Mouse (Mus musculus) midbrain, embryonic 13.5 days (tissue): ENCODE measurements at regions not wholly inside any gene's neighbourhood (a gene's known extent, or its start where the extent isn't known, plus 50 kb on each side); places are given as distances from the start of the nearest gene placed in this dataset.

ENCODE experiments used
- ATAC-seq: fragments of 200-750 bp; cut with Nextera tagmentation; 2 replicates; pipeline ENCODE4 v1.8.0; 2017; ENCODE audit warnings: mild to moderate bottlenecking, moderate TSS enrichment, moderate library complexity
- H3K27ac ChIP-seq: fragments of 300-500 bp; sonication (generic); 2 replicates; pipeline ENCODE4 v1.5.1; 2015; ENCODE audit warnings: inconsistent platforms, mild to moderate bottlenecking, moderate library complexity
- H3K27me3 ChIP-seq: fragments of 300-500 bp; sonication (generic); 2 replicates; pipeline ENCODE4 v1.6.1; 2015; ENCODE audit warnings: mild to moderate bottlenecking, inconsistent platforms
- H3K36me3 ChIP-seq: fragments of 300-500 bp; sonication (generic); 2 replicates; pipeline ENCODE4 v1.6.1; 2015; ENCODE audit warnings: mild to moderate bottlenecking, inconsistent platforms
- H3K4me1 ChIP-seq: fragments of 300-500 bp; sonication (generic); replicated peaks from 2 replicates; pipeline ENCODE4 v1.6.1; 2015; ENCODE audit warnings: inconsistent platforms
- H3K4me2 ChIP-seq: fragments of 300-500 bp; sonication (generic); replicated peaks from 2 replicates; pipeline ENCODE4 v1.6.1; 2015; ENCODE audit warnings: moderate library complexity, mild to moderate bottlenecking, inconsistent platforms
- H3K4me3 ChIP-seq: fragments of 300-500 bp; sonication (generic); replicated peaks from 2 replicates; pipeline ENCODE4 v1.5.1; 2015; ENCODE audit warnings: mild to moderate bottlenecking, inconsistent platforms
- H3K9ac ChIP-seq: fragments of 300-500 bp; sonication (generic); replicated peaks from 2 replicates; pipeline ENCODE4 v1.6.1; 2015; ENCODE audit warnings: mild to moderate bottlenecking, inconsistent platforms
- H3K9me3 ChIP-seq: fragments of 300-500 bp; sonication (generic); 2 replicates; pipeline ENCODE4 v1.6.1; 2016; ENCODE audit warnings: mild to moderate bottlenecking, inconsistent platforms
- whole genome bisulfite sequencing: fragments of 180-500 bp; shearing (Covaris S2); methylation state at CpG from one replicate; pipeline ENCODE4 v1.1.7; 2015; 5-methylcytosine and 5-hydroxymethylcytosine counted together

DNA sequence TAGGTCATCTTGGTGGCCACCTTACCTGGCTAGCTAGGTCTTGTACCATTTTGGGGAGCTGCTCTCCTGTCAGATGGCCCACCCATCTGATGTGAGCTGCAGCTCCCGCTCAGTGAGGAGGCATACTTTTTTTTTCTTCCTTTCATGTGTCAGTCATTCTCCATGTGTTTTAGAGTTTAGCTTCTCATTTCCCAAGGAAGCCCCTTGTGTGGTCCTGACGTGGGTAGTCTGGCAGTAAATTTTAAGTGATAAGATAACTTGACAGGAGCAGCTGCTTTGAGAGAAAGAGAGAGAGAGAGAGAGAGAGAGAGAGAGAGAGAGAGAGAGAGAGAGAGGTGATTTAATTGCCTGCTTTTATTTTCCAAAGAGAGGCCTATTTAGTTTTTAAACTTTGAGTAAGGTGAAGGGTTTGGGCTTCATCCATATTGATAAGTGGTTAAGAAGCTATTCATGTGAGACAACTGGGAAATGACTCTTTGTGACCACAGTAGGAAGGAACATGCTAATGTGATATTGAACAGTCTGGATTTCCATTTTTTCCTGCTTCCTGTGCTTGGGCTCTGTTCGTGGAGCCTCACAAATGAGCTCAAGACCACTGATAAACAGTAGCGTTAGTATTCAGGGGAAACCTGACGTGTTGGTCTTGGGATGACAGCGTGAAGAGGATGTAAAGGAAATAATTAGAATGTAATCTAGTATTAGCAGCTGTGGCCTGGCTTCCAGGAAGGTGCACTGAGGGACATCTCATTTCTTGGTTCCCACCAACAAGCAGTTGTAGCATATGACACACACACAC is 92.1 kb downstream of the Dact1 start:
- H3K9ac ChIP-seq = no peak overlapping the region
- no peak overlapping the region for H3K4me2 ChIP-seq
- H3K4me1 ChIP-seq = peaks cover 11% of the 10 kb centered on the region
- H3K4me3 ChIP-seq = no peak overlapping the region
- H3K9me3 ChIP-seq = no peaks in the 10 kb centered on the region
- WGBS = 27% methylated on average over 6 of the region's 6 CpGs
- peaks cover 5% of the 10 kb centered on the region; the same call in 1 of the 2 replicates for H3K27me3 ChIP-seq
- peak overlapping the region; percentile 14 for H3K27ac ChIP-seq
- peak; percentile 40; the same call in 1 of the 2 replicates for ATAC-seq
- no peaks in the 10 kb centered on the region for H3K36me3 ChIP-seq

DNA sequence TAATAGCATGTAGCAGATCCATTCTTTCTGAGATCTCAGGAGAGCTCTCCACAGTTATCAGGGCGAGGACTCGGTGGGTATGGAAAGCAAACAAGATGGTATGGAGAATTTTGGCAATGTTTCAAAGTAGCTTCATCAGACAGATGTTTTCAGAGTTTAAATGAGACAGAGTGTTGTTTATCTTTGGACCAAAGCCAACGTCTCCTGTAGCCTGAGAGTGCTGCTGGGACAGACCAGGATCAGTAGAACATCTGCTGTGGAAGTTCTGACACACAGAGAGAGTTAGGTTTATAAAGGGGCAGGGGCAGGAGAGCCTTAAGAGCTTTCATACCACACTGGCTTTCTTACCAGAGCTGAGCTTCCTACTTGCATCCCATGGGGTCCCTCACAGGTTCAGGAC is 97.6 kb downstream of the Dact1 start:
- Histone ChIP-seq H3K4me3 (no peak overlapping the region), H3K4me1 (peaks cover 8% of the 10 kb centered on the region), H3K9ac (no peak overlapping the region), H3K27ac (no peak overlapping the region), H3K27me3 (peaks cover 7% of the 10 kb centered on the region; the same call in 1 of the 2 replicates), H3K9me3 (no peaks in the 10 kb centered on the region), H3K4me2 (no peak overlapping the region), H3K36me3 (no peaks in the 10 kb centered on the region)
- WGBS = 80% methylated on average over 3 of the region's 3 CpGs
- no peak for ATAC-seq

DNA sequence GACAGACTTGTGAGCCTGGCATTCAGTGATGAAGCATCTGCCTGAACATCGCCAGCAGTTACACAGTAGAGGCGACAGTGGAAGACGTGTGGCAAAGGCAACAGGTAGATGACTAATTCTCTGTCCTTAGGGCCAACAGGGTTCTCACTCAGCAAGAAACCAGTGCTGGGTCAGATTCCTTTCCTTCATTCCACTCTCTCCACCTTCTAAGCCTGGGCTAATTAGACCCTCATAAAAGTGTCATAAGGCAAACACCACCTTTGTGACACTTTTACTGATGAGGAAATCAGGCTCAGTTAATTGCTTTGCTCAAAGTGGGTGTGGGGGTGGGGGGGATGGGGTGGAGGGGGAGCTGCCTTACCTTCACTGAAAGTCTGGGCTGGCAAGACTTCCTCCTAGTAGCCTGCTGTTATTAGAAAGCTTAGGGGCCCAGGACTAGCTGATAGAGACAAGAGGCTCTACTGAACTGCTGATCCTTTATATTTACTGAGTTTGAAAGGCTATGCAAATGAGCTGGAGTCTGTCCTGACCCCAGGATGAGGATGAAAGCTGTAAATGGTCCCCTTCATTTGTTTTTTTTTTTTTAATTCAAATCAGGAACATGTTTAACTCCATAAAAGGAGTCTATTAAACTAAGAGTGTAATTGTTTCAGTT is 98.8 kb downstream of the Dact1 start:
- no peak for ATAC-seq
- H3K27me3 ChIP-seq = peaks cover 9% of the 10 kb centered on the region; the same call in 1 of the 2 replicates
- H3K36me3 ChIP-seq = no peaks in the 10 kb centered on the region
- H3K4me1 ChIP-seq = peaks cover 6% of the 10 kb centered on the region
- H3K4me2 ChIP-seq = no peak overlapping the region
- H3K4me3 ChIP-seq = no peak overlapping the region
- H3K27ac ChIP-seq = no peak overlapping the region
- WGBS = 70% methylated on average over 3 of the region's 3 CpGs
- no peaks in the 10 kb centered on the region for H3K9me3 ChIP-seq
- no peak overlapping the region for H3K9ac ChIP-seq

DNA sequence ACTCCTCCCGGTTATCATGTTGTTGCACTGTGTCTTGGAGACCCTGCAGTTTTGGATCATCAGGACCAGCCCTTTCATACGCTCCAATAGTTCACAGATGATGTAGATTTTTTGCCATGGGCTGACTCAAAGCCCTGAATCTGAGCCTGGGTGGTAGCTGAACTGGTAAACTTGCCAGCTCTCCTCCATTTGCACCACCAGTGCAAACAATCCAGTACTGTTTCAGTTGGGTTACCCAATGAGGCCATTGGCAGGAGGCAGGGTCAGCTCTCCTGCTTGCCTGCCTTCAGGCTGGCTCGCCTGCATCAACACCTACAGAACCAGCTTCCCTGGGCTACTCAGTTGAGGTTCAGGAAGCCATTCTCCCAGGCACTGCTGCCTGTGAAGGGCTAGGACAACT is 102.6 kb downstream of the Dact1 start:
- no peak overlapping the region for H3K4me3 ChIP-seq
- H3K27me3 ChIP-seq = 0 out of 2 replicates have a peak, but pooled peaks cover 5% of the 10 kb centered on the region
- H3K27ac ChIP-seq = no peak overlapping the region
- no peak for ATAC-seq
- H3K4me1 ChIP-seq = peaks cover 6% of the 10 kb centered on the region
- no peak overlapping the region for H3K4me2 ChIP-seq
- no peaks in the 10 kb centered on the region for H3K36me3 ChIP-seq
- H3K9me3 ChIP-seq = no peaks in the 10 kb centered on the region
- 83% methylated on average over 3 of the region's 3 CpGs for WGBS
- H3K9ac ChIP-seq = no peak overlapping the region

DNA sequence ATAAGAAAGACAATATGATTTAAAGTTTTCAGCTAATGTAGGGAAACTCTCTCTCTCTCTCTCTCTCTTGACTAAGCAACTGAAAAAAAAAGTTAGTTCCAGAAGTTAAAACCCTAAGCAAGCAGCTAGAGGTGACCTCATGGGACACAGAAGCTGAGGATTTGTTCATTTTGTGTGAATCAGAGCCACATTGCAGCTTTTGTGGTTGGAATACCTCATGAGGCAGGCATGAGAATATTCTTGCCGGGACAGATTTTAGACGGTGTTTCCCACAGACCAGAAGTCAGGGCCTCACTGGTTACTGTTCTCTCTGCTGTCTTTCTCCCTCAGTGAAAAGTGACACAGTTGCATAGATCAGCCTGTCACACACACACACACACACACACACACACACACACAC is 107.3 kb downstream of the Dact1 start:
- Histone ChIP-seq H3K4me3 (no peak overlapping the region), H3K27me3 (0 out of 2 replicates have a peak, but pooled peaks cover 5% of the 10 kb centered on the region), H3K36me3 (no peaks in the 10 kb centered on the region), H3K9me3 (no peaks in the 10 kb centered on the region), H3K4me2 (no peak overlapping the region), H3K9ac (no peak overlapping the region), H3K4me1 (no peaks in the 10 kb centered on the region), H3K27ac (no peak overlapping the region)
- WGBS = 95% methylated on average over 2 of the region's 2 CpGs
- ATAC-seq = no peak

DNA sequence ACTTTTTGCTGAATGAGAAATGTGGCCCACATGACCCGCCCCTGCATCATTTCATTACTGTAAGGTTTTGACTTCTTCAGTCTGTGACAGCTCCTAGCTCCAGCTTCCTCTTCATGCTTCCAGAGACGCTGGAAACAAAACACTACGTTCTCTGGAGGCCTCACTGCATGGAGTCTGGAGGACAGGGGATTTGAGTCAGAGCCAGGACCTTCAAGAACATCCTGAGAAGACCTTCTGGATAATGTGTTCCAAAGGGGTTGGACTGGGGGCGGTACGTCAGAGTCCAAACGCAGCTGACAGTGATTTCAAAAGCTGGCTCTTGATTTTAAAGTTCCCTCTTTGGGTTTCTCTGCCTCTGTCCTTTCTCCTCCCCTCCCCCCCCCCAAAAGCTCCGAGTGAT is 108.5 kb downstream of the Dact1 start:
- no peaks in the 10 kb centered on the region for H3K4me1 ChIP-seq
- H3K4me2 ChIP-seq = no peak overlapping the region
- no peaks in the 10 kb centered on the region for H3K27me3 ChIP-seq
- no peaks in the 10 kb centered on the region for H3K36me3 ChIP-seq
- no peak overlapping the region for H3K27ac ChIP-seq
- no peak for ATAC-seq
- no peak overlapping the region for H3K4me3 ChIP-seq
- H3K9ac ChIP-seq = no peak overlapping the region
- no peaks in the 10 kb centered on the region for H3K9me3 ChIP-seq
- WGBS = 78% methylated on average over 7 of the region's 7 CpGs

DNA sequence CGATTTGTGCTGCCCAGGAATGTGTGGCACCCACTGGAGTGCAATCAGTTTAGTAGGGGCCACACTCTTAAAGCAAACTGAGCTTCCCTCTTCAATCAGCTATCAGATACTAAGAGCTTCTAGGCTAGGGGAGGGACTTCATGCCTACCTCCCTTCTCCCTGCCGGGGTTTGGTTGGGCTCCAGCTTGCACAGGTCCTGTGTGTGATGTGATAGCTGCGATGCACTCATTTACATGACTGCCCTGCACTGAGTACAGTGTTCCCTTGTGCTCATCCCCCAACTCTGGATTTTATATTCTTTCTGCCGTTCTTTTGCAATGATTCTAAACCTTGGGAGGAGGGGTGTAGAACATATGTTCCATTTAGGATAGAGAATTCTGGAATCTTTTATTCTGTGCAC is 109.5 kb downstream of the Dact1 start:
- H3K4me3 ChIP-seq = no peak overlapping the region
- H3K4me2 ChIP-seq = no peak overlapping the region
- H3K27me3 ChIP-seq = no peaks in the 10 kb centered on the region
- no peaks in the 10 kb centered on the region for H3K36me3 ChIP-seq
- 84% methylated on average over 4 of the region's 4 CpGs for WGBS
- H3K4me1 ChIP-seq = no peaks in the 10 kb centered on the region
- no peak overlapping the region for H3K9ac ChIP-seq
- ATAC-seq = no peak
- H3K9me3 ChIP-seq = no peaks in the 10 kb centered on the region
- H3K27ac ChIP-seq = no peak overlapping the region

DNA sequence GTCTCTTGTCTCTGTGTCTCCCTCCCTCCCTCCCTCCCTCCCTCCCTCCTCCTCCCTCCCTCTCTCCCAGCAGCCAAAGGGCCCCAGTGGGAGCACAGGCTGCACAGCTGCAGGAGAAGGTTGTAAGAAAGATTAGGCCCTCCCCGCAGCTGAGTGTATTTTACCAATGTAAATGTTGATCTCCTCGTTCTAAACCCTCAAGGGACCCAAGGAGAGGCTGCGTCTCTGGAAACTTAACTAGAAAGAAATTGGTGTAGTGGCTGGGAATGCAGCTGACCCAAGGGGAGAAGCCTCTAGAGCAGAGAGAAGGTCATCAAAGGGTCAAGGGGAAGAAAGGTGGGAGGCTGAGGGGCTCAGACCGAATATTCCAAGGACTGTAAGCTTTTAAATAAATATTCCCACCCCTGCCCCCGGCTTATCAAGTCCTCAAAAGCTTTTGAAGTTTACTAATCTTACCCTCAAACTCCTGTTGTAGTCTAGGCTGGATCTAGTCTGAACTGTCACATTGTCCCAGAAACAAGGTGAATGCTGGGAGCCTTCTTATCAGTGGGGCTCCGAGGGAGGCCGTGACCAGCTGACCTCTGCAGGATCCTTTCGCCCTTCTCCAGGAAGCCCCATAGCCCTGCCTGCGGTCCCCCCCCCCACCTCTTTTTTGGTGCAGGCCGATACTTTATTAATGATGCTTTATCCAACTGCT is 116.5 kb downstream of the Dact1 start:
- no peaks in the 10 kb centered on the region for H3K36me3 ChIP-seq
- no peak overlapping the region for H3K9ac ChIP-seq
- H3K27ac ChIP-seq = no peak overlapping the region
- H3K9me3 ChIP-seq = no peaks in the 10 kb centered on the region
- 18% methylated on average over 10 of the region's 10 CpGs for WGBS
- no peak for ATAC-seq
- H3K4me1 ChIP-seq = peaks cover 30% of the 10 kb centered on the region
- H3K27me3 ChIP-seq = no peaks in the 10 kb centered on the region
- H3K4me2 ChIP-seq = no peak overlapping the region
- H3K4me3 ChIP-seq = no peak overlapping the region

DNA sequence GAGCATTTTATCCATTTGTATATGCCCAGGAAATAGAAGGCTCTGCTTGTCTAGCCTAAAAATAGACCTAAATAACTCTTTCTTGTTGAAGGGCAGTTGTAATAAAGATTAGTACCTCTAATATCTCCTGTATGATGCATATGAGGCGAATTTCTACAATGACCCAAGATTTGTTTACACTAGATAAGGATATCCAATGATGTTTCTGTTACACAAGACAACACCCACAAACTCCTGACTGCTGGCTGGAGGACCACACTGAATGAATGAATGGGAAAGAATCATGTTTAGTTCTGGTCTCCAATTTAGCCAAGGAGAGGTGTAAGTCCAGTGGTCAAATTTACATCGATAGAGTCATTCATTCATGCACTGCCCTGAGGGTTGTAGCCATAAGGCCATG is 118.3 kb downstream of the Dact1 start:
- H3K4me1 ChIP-seq = peaks cover 30% of the 10 kb centered on the region
- H3K27ac ChIP-seq = no peak overlapping the region
- H3K36me3 ChIP-seq = no peaks in the 10 kb centered on the region
- no peak overlapping the region for H3K4me3 ChIP-seq
- H3K27me3 ChIP-seq = no peaks in the 10 kb centered on the region
- H3K9me3 ChIP-seq = no peaks in the 10 kb centered on the region
- no peak overlapping the region for H3K4me2 ChIP-seq
- ATAC-seq = no peak
- 87% methylated on average over 2 of the region's 2 CpGs for WGBS
- no peak overlapping the region for H3K9ac ChIP-seq

DNA sequence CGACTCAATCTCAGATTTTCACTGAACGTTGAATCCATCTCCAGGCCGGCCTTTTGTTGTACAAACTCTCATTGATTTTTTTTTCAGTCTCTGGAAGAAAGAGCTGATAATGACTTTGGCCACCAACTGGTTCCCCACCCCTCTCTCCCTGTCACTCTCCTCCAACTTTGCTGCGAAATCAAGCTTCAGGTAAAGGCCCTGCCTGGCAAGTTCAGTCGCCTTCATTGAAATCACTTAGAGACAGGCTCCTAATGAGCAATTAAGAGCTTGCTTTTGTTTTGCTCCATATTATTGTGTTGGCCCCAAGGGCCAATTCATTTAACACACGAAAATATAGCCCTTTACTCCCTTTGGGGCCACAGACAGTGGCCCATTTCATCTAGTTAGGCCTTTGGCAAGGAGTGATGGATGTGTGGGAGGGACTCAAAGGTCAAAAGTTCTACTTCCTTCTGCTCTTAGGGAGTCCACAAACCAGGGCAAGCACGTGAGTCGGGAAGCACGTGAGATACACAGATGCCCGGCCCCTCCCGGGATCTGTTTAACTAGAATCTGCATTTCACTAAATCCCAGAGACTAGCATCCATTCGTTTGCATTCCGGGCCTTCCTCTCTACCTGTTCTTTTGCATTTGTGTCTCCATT is 120.0 kb downstream of the Dact1 start:
- H3K27me3 ChIP-seq = no peaks in the 10 kb centered on the region
- 40% methylated on average over 13 of the region's 13 CpGs for WGBS

DNA sequence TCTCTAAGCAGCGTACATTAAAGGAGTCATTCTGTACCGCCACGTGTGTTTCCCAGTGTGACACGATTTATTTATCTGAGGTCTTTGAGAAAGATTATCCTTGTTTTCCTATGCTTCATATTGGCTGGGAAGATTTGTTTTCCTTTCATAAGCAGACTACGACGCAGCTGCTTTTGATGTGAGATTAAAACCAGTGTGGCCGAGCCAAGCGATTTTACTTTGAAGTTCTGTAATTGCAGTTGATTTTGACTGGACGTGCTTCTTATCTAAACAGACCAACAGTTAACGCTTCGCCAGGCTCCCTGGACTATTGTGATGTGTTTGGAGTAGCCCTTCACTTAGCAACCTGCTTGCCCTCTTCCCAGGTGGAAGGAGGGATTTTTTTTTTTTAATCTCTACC is 120.6 kb downstream of the Dact1 start:
- H3K4me1 ChIP-seq = peaks cover 43% of the 10 kb centered on the region
- no peaks in the 10 kb centered on the region for H3K36me3 ChIP-seq
- no peak overlapping the region for H3K9ac ChIP-seq
- H3K27me3 ChIP-seq = no peaks in the 10 kb centered on the region
- H3K4me2 ChIP-seq = no peak overlapping the region
- H3K9me3 ChIP-seq = no peaks in the 10 kb centered on the region
- no peak overlapping the region for H3K4me3 ChIP-seq
- H3K27ac ChIP-seq = no peak overlapping the region; the same call in 1 of the 2 replicates
- no peak for ATAC-seq
- 28% methylated on average over 11 of the region's 11 CpGs for WGBS

More for the DNA sequence above, 120.0 kb downstream of the Dact1 start:
- Histone ChIP-seq H3K27ac (peak overlapping the region; percentile 9), H3K9ac (no peak overlapping the region), H3K4me1 (peaks cover 43% of the 10 kb centered on the region), H3K4me2 (no peak overlapping the region), H3K4me3 (no peak overlapping the region), H3K9me3 (no peaks in the 10 kb centered on the region), H3K36me3 (no peaks in the 10 kb centered on the region)
- ATAC-seq = no peak

DNA sequence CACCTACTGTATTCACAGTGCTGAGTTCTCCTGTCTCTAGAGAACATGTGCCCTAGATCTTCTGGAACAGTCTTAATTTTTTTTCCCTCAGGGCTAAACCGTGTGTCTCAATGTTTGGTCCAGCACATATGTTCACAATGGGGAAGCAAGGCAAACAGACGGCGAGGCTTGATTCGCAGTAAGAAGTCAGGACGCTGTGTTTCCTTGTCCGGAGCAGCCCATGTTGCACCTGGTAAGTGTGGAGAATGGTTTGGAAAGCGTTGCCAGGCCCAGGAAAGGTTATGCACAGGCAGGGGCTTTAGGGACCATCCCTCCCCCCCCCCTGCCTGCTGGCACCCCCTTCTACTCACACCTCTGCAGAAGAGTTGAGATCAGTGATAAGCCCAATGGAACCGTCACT is 121.4 kb downstream of the Dact1 start:
- Histone ChIP-seq H3K27ac (no peak overlapping the region), H3K27me3 (no peaks in the 10 kb centered on the region), H3K9me3 (no peaks in the 10 kb centered on the region), H3K36me3 (no peaks in the 10 kb centered on the region), H3K4me3 (no peak overlapping the region), H3K9ac (no peak overlapping the region), H3K4me1 (peaks cover 40% of the 10 kb centered on the region), H3K4me2 (no peak overlapping the region)
- no peak for ATAC-seq
- 77% methylated on average over 8 of the region's 8 CpGs for WGBS
